In the genomic region with DNA sequence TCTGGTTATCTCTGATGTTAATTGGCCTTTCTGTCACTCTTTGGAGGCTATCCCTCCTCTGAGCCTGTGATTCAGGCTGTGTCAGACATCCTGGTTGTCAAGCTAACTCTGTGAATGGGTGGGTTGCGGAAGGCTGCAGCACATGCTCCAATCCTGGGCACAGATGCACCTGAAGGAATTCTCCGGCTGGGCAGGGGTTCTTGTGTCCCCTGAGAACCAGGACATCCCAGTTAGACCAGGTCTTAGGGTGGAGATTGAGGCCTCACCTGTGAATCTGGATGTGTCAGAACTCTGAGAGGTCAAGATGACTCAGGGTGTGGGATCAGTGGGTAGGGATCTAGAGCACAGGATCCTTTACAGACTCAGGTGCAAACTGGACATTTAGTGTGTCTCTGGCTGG, we compare ENCODE assay signal across 18 mouse cellular contexts.
"Had no signal": no experiment of that assay in that cellular context is flagged by ENCODE, and none has a peak within 500 bp of the region (broad histone marks: within the 10 kb centered on the region; RNA-seq: fewer than 3 reads in every experiment).

No protein-coding gene starts in this region.

- H3K27me3 ChIP-seq: midbrain, embryonic 12.5 days; neural tube, embryonic 13.5 days; neural tube, embryonic 15.5 days had no signal

- H3K4me1 ChIP-seq: midbrain, embryonic 10.5 days; midbrain, embryonic 12.5 days; neural tube, embryonic 13.5 days; neural tube, embryonic 15.5 days had no signal

- H3K9me3 ChIP-seq: midbrain, embryonic 10.5 days; midbrain, embryonic 12.5 days; neural tube, embryonic 13.5 days; neural tube, embryonic 15.5 days had no signal

- H3K9ac ChIP-seq: lung, embryonic 14.5 days; midbrain, embryonic 12.5 days; neural tube, embryonic 13.5 days; neural tube, embryonic 15.5 days had no signal

- H3K4me3 ChIP-seq: midbrain, embryonic 10.5 days; midbrain, embryonic 12.5 days; myocyte; neural tube, embryonic 13.5 days; neural tube, embryonic 15.5 days had no signal

- H3K36me3 ChIP-seq: midbrain, embryonic 10.5 days; midbrain, embryonic 12.5 days; neural tube, embryonic 13.5 days; neural tube, embryonic 15.5 days had no signal

- DNase-seq: lung, adult 18-20 months; lung, embryonic 14.5 days; lung, postnatal 10 days; lung, postnatal 4 days; midbrain, embryonic 14.5 days; retina, postnatal 1 day; right cerebral cortex, adult 18-20 months; right cerebral cortex, postnatal 25 days; right cerebral cortex, postnatal 4 days; spleen, adult 18-20 months; thymus, adult 18-20 months; thymus, postnatal 14 days; thymus, postnatal 36 days had no signal

- H3K27ac ChIP-seq: midbrain, embryonic 10.5 days; midbrain, embryonic 12.5 days; neural tube, embryonic 13.5 days; neural tube, embryonic 15.5 days had no signal

- H3K4me2 ChIP-seq: lung, embryonic 14.5 days; midbrain, embryonic 12.5 days; neural tube, embryonic 13.5 days; neural tube, embryonic 15.5 days had no signal
